Mouse (Mus musculus): ENCODE data around the gene Igflr1.

GRCm38 (mm10) chr7:30559443-30559954 is 5.7 kb upstream of the Igflr1 start, which contains the start of gene Lin37:
- no peak for TF ChIP-seq CTCF (IDR thresholded peaks at IDR 0.05; ENCODE audit: low read depth, low read length)
- no peak for TF ChIP-seq POLR2A (IDR thresholded peaks at IDR 0.05; ENCODE audit: borderline replicate concordance, low read depth, low read length)

Measured in bone marrow macrophage, adult 2 months (primary cell).